Comparison of ENCODE assay signal across 21 mouse cellular contexts in the genomic region with DNA sequence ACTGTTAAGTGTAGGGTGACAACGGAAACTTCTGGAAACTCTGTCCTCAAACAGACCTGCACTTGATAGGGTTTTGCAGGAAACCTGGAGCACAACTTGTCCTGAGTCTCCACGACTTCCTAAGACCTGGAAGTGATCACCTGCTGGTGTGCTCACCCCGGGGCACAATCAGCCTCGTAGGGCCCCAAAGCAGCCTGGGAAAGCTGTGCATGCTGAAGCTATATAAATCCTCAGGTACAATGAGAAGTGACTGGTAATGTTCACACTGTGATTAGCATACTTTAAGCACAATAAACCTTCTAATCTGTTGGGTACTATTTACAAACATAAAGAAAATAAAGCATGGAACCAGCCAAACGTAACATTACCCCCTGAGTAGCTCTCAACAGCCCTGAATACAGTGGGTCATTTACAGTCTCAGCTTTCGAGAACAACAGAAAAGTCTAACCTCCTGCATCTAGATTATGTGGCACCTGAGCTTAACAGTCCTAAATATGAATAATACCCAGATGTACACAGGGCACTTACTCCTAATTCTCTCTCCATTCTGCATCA. TPM values are rescaled to one million over a fixed set of nuclear protein-coding genes. Genes with fewer than 3 reads are reported as not detected.
"Had no signal": no experiment of that assay in that cellular context is flagged by ENCODE, and none has a peak within 500 bp of the region (broad histone marks: within the 10 kb centered on the region; RNA-seq: fewer than 3 reads in every experiment).

No protein-coding gene starts in this region.

- DNase-seq: layer of hippocampus, postnatal 36 days; liver; lung, adult 18-20 months; lung, postnatal 10 days; lung, postnatal 36 days; thymus, adult 18-20 months; thymus, postnatal 36 days had no signal

- H3K9ac ChIP-seq: intestine, embryonic 15.5 days; limb, embryonic 13.5 days; liver, embryonic 12.5 days; liver, embryonic 15.5 days; lung, embryonic 15.5 days; midbrain, embryonic 13.5 days; neural tube, embryonic 13.5 days had no signal

- H3K27me3 ChIP-seq: intestine, embryonic 15.5 days; liver, embryonic 12.5 days; liver, embryonic 15.5 days; lung, embryonic 15.5 days; megakaryocyte, embryonic 14.5 days; midbrain, embryonic 13.5 days; neural tube, embryonic 13.5 days had no signal

- ATAC-seq: hindbrain, embryonic 16.5 days; intestine, embryonic 15.5 days; liver, embryonic 12.5 days; midbrain, embryonic 13.5 days; midbrain, embryonic 16.5 days had no signal

- H3K4me2 ChIP-seq: intestine, embryonic 15.5 days; limb, embryonic 13.5 days; liver, embryonic 12.5 days; liver, embryonic 15.5 days; lung, embryonic 15.5 days; midbrain, embryonic 13.5 days; neural tube, embryonic 13.5 days had no signal

- H3K27ac ChIP-seq: intestine, embryonic 15.5 days; left cerebral cortex, adult 2 months; limb, embryonic 13.5 days; liver, embryonic 12.5 days; liver, embryonic 15.5 days; lung, embryonic 15.5 days; midbrain, embryonic 10.5 days; midbrain, embryonic 13.5 days; neural tube, embryonic 13.5 days had no signal

- H3K4me3 ChIP-seq: intestine, embryonic 15.5 days; left cerebral cortex, adult 2 months; limb, embryonic 13.5 days; liver, embryonic 12.5 days; liver, embryonic 15.5 days; lung, embryonic 15.5 days; megakaryocyte, embryonic 14.5 days; midbrain, embryonic 10.5 days; midbrain, embryonic 13.5 days; myocyte; neural tube, embryonic 13.5 days had no signal

- H3K9me3 ChIP-seq: intestine, embryonic 15.5 days; limb, embryonic 13.5 days; liver, embryonic 12.5 days; liver, embryonic 15.5 days; lung, embryonic 15.5 days; midbrain, embryonic 10.5 days; midbrain, embryonic 13.5 days; neural tube, embryonic 13.5 days had no signal

- H3K4me1 ChIP-seq: intestine, embryonic 15.5 days; liver, embryonic 12.5 days; liver, embryonic 15.5 days; lung, embryonic 15.5 days; megakaryocyte, embryonic 14.5 days; midbrain, embryonic 13.5 days had no signal

- H3K36me3 ChIP-seq: intestine, embryonic 15.5 days; limb, embryonic 13.5 days; liver, embryonic 12.5 days; liver, embryonic 15.5 days; lung, embryonic 15.5 days; midbrain, embryonic 10.5 days; midbrain, embryonic 13.5 days; neural tube, embryonic 13.5 days had no signal

RNA-seq across cellular contexts. Expression of a gene that starts 54.4 kb away (rescaled TPM):
- polyA plus RNA-seq: small intestine, adult 2 months had no signal
